Mouse (Mus musculus): ENCODE data around the gene Camk2g.

Gene Camk2g

DNA sequence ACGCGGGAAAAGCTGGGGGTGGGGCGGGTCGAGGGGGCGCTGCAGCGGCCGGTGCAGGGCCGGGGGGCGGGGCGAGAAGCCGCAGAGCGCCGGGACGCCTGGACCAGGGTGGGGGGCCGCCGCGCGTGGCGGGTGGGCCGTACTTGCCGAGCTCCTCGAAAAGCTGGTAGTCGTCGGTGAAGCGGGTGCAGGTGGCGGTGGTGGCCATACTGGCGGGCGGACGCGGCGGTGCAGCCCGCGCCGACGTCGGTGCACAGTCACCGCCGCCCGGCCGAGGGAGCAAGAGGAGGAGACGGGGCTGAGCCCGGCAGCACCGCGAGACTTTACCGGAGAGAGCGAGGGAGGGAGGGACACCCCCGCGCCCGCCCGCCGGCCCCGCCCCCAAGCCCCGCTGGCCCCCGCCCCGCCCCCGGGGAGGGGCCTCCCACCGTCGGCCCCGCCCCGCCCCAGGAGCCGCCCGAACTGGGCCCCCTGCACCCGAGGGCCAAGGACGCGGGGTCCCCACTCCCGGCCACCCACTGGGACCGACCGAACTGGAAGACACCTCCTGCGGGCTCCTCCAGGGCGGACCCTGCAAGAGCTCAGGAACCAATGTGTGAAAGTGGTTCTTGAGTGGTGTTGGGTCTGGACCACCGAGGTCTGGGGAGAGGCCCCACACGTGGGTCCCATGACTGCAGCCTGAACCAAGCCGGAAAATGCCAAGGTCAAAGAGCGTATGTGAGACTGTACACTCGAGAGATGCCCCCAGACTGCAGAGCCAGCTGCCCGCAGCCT lies at the start of gene Camk2g:
Gene Camk2g, minus strand, starts transcription at position 331 of the 774 bp plus-strand sequence.
- peak; percentile 89 for DNase-seq

GRCm38 (mm10) chr14:20842629-20843028 lies 48.7 kb upstream of the Camk2g start:
- DNase-seq: no peak

GRCm38 (mm10) chr14:20841526-20841925 lies 47.6 kb upstream of the Camk2g start:
- no peak for DNase-seq

DNA sequence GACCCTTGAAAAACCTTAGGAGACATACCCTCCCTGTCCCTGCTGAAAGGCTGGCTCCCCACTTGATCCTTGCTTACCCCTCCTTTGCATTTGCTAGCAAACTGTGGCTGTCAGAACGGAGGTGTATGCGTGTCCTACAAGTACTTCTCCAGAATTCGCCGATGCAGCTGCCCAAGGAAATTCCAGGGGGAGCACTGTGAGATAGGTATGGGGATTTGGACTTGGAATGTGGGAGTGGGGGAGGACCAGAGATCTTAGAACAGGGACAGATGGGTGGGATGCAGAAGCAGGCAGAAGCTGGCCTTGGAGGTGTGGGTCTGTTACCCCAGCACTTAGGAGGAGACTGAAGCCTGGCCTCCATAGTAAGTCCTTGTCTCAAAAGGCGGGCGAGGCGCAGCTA lies 43.8 kb upstream of the Camk2g start:
- DNase-seq: no peak

- no peak for DNase-seq
Observed at GRCm38 (mm10) chr14:20836905-20837376, 43.1 kb upstream of the Camk2g start.

GRCm38 (mm10) chr14:20836171-20836904 lies 42.5 kb upstream of the Camk2g start, which contains the start of gene Plau:
Plau (plus strand) TSS chr14:20836660.
- peak; percentile 80 for DNase-seq

GRCm38 (mm10) chr14:20834136-20834535 lies 40.2 kb upstream of the Camk2g start:
- no peak for DNase-seq

- DNase-seq: no peak
Observed at GRCm38 (mm10) chr14:20833525-20833924, 39.6 kb upstream of the Camk2g start.

DNA sequence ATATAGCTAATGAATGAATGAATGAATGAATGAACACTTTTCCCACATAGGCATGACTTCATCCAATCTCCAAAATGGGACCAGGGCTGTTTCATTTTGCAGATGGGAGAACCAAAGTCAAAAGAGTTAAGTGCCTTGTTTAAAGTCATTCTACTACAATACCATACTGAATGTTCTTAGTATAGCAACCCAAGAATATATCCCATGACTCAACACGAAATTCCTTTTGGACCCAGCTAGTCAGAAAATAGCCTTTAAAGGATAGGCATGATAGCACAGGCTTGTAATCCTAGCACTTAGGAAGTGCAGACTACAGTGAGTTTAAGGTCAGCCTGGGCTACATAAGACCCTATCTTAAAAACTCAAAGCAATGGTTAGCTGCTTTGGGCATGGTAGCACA lies 38.0 kb upstream of the Camk2g start:
- no peak for DNase-seq

GRCm38 (mm10) chr14:20831141-20831910 lies 37.4 kb upstream of the Camk2g start:
- no peak for DNase-seq

DNA sequence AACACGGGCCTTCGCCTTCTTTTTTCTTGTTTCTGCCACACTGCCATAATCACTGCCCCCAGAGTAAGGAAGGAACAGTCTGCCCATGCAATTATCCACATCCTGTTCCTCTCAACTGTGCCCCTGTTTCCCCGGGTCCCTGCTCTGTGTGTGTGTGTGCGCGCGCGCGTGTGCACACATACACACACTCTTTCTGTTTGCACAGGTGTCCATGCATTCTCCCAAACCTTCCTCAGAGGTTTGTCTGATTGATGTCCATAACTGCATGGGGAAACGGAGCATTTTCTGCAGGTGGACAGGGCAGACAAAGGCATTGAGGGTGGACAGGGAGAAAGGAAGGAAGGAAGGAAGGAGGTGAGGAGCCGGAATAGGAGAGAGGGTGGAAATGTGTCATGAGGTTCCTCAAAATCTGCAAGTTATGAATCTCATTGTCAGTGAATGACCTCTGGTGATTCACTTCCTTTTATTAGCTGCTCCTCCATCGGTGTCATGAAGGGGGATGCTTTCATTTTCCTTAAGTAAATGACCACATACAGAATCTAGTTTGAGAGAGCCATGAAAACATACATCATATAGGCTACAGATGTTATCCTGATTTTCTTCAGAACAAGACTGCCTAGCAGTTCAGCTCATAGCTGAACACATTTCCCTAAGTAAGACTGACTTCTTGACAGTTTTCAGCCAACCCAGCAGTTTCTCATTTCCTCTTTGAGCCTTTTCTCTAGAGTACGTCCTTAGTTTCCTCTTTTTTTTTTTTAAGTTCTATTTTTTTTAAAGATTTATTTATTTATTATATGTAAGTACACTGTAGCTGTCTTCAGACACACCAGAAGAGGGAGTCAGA lies 35.9 kb upstream of the Camk2g start:
- no peak for DNase-seq

- DNase-seq: no peak
Observed at GRCm38 (mm10) chr14:20828524-20828923, 34.6 kb upstream of the Camk2g start.

DNA sequence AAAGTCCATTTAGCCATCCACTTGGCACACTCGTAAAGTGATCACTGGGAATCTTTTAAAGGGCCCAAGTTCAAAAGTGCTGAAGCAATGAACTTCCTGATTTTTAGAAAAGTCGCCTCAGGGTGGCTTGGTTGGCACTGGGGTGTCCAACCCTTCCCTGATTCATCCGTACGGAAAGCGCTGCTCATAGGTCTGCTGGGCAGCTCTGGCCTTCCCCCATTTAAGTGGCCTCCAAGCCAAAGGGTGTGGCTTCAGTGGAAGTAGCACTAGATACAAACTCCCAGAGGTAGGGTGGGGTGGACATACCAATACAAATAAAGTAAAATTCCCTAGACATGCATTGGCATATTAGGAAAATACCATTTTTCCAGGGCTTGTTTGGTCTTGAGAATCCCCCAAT lies 33.6 kb upstream of the Camk2g start:
- no peak for DNase-seq

DNA sequence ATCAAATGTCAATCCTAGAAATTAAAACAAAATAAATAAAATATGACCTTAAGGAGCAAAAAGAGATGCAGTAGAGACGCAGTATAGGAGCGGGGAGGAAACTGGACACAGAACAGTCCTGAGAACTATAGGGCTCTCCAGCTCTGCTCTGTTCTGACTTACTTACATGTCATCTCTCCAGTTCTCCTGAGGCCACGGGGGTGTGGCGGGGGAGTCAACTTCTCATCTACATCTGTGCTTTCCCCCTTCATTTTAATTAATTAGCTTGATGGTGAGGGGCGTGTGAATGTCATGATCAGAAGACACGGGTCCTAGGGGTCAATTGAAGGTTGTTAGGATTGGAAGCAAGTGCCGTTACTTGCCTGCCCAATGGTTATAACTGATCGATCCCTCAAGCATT lies 33.2 kb upstream of the Camk2g start:
- no peak for DNase-seq

GRCm38 (mm10) chr14:20825516-20825915 lies 31.6 kb upstream of the Camk2g start:
- DNase-seq: no peak

GRCm38 (mm10) chr14:20824517-20824916 lies 30.6 kb upstream of the Camk2g start:
- DNase-seq: no peak

DNA sequence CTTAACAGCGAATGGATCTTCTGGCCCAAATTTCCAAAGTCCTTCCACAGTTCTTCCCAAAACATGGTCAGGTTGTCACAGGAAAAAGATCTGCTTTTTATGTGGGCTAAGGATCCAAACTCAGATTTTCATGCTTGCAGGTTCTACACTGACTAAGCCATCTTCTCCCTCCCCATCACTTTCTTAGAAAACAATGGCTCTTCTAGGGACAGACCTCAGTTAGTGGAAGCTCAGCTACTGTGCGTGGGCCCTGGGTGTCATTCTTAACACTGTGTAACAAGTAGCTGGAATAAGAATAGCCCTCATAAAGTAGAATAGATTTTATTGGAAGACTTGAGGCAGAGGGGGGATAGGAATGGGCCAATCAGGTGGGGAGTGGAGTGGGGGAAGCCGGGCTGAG lies 21.6 kb upstream of the Camk2g start:
- no peak for DNase-seq

- DNase-seq: no peak
Observed at GRCm38 (mm10) chr14:20811779-20812406, 18.0 kb upstream of the Camk2g start.

DNA sequence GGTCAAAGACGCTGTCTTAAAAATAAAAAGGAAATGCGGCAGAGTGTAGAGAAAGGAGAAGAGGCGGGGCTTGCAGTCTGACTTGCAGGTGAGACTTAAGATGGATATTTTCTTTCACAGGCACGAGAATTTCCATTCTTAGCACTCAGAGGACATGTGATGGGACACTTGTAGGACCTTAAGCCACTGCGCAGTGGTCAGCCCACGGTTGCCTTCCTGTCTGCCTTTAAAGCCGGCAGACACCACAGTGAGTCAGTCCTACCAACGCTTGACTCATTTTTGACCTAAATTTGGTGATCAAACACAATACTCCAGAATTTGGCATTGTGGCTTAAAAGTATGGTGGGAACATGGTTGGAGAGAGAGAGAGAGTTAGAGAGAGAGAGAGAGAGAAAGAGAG lies 17.3 kb upstream of the Camk2g start:
- no peak for DNase-seq

DNA sequence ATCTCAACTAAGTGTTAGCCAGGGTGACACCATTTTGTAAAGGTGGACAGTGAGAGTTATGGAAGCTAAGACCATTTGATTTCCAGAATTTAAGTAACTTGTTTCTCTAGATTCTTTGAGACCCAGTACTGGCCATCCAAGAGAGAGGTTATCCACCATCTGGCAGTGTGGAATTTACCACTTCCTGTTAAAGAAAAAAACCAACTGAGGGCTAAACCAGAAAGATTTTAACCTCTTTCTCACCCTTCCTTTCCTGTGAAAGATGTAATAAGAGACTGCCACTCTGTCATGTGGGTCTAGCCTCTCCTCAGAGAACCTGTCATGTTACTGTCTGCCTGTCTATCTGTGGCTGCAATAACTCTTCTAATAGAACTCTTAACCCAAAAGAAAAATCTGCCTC lies 15.9 kb upstream of the Camk2g start:
- no peak for DNase-seq

DNA sequence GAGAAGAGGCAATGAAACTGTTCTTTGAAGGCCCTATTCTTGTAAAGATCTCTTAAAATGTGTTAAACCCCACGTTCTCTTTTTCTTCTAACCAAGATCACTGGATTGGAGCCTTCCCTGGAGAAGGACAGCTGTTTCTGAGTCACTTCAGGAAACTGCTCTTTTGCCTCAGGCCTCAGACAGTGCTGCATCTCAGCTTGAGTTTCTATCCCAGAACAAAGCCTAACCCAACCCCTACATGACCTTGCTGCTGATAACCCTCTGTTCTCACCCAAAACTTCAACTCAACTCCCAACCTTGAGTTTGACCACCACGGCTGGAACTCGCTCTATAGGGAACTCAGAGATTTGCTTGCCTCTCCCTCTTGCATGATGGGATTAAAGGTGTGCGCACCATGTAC lies 15.5 kb upstream of the Camk2g start:
- no peak for DNase-seq
